Mouse (Mus musculus) limb, embryonic 10.5 days (tissue): ENCODE measurements around the gene Nxnl1. TPM values are rescaled to one million over a fixed set of nuclear protein-coding genes. Genes with fewer than 3 reads are reported as not detected.

Experiments used
- DNase-seq: peaks from one replicate; pipeline ENCODE4 v3.0.0-alpha.2; 2017; ENCODE audit warnings: low spot score
- H3K27ac ChIP-seq: fragments of 300-500 bp; sonication (generic); 2 replicates; pipeline ENCODE4 v1.5.1; 2016; ENCODE audit warnings: mild to moderate bottlenecking
- H3K27me3 ChIP-seq: fragments of 300-500 bp; sonication (generic); 2 replicates; pipeline ENCODE4 v1.6.1; 2016; ENCODE audit warnings: low read depth, mild to moderate bottlenecking; ENCODE audit not compliant: poor library complexity, severe bottlenecking
- H3K36me3 ChIP-seq: fragments of 300-500 bp; sonication (generic); 2 replicates; pipeline ENCODE4 v1.6.1; 2016; ENCODE audit warnings: mild to moderate bottlenecking, moderate library complexity
- H3K4me1 ChIP-seq: fragments of 300-500 bp; sonication (generic); 2 replicates; pipeline ENCODE4 v1.6.1; 2016
- H3K4me3 ChIP-seq: fragments of 300-500 bp; sonication (generic); 2 replicates; pipeline ENCODE4 v1.5.1; 2016; ENCODE audit warnings: mild to moderate bottlenecking, moderate library complexity
- H3K9me3 ChIP-seq: fragments of 300-500 bp; sonication (generic); replicated peaks from 2 replicates; pipeline ENCODE4 v1.6.1; 2016; ENCODE audit warnings: mild to moderate bottlenecking
- WGBS: fragments of 180-500 bp; shearing (Covaris S2); methylation state at CpG from one replicate; pipeline ENCODE4 v1.1.7; 2016; 5-methylcytosine and 5-hydroxymethylcytosine counted together
- polyA plus RNA-seq: library from polyadenylated mRNA; unstranded; fragments of >200 nt; fragmentation: Nextera tagmentation; extraction: Ambion mirVana; gene quantifications from 2 replicates; pipeline ENCODE4 v1.2.1, GENCODE M21; 2016

Nxnl1 gene
- polyA plus RNA-seq, 1 experiment from 2014 or later: not detected

GRCm38 (mm10) chr8:71575020-71575419 lies 8.6 kb upstream of the Nxnl1 start:
- no peak overlapping the region for H3K4me3 ChIP-seq
- DNase-seq: no peak
- no peaks in the 10 kb centered on the region for H3K9me3 ChIP-seq
- 75% methylated on average over 1 of the region's 1 CpGs for WGBS
- no peaks in the 10 kb centered on the region for H3K36me3 ChIP-seq
- peaks cover 14% of the 10 kb centered on the region for H3K4me1 ChIP-seq
- peaks cover 16% of the 10 kb centered on the region for H3K27me3 ChIP-seq
- H3K27ac ChIP-seq: no peak overlapping the region

GRCm38 (mm10) chr8:71574426-71574825 lies 8.0 kb upstream of the Nxnl1 start:
- Histone ChIP-seq H3K4me1 (peaks cover 16% of the 10 kb centered on the region), H3K4me3 (no peak overlapping the region), H3K36me3 (no peaks in the 10 kb centered on the region), H3K27me3 (peaks cover 13% of the 10 kb centered on the region), H3K27ac (no peak overlapping the region), H3K9me3 (no peaks in the 10 kb centered on the region)
- no peak for DNase-seq
- WGBS: 76% methylated on average over 7 of the region's 7 CpGs

GRCm38 (mm10) chr8:71572847-71573633 lies 6.6 kb upstream of the Nxnl1 start:
- DNase-seq: no peak

GRCm38 (mm10) chr8:71572077-71572476 lies 5.7 kb upstream of the Nxnl1 start:
- 90% methylated on average over 2 of the region's 2 CpGs for WGBS
- Histone ChIP-seq H3K9me3 (no peaks in the 10 kb centered on the region), H3K27ac (no peak overlapping the region), H3K36me3 (no peaks in the 10 kb centered on the region), H3K4me3 (no peak overlapping the region), H3K27me3 (peaks cover 33% of the 10 kb centered on the region), H3K4me1 (peaks cover 29% of the 10 kb centered on the region)
- DNase-seq: no peak

More at GRCm38 (mm10) chr8:71572847-71573633, 6.6 kb upstream of the Nxnl1 start:
- no peak overlapping the region for H3K27ac ChIP-seq
- peaks cover 23% of the 10 kb centered on the region for H3K27me3 ChIP-seq
- H3K9me3 ChIP-seq: no peaks in the 10 kb centered on the region
- 87% methylated on average over 9 of the region's 9 CpGs for WGBS
- H3K4me3 ChIP-seq: no peak overlapping the region
- peaks cover 29% of the 10 kb centered on the region for H3K4me1 ChIP-seq
- no peaks in the 10 kb centered on the region for H3K36me3 ChIP-seq

GRCm38 (mm10) chr8:71570291-71570954 lies 4.0 kb upstream of the Nxnl1 start:
- under 1% methylated on average over 41 of the region's 41 CpGs for WGBS

GRCm38 (mm10) chr8:71569366-71570290 lies 3.2 kb upstream of the Nxnl1 start:
- no peaks in the 10 kb centered on the region for H3K9me3 ChIP-seq
- WGBS: under 1% methylated on average over 51 of the region's 51 CpGs
- peak; percentile 84 for DNase-seq
- H3K27me3 ChIP-seq: peaks cover 54% of the 10 kb centered on the region
- peaks cover 29% of the 10 kb centered on the region for H3K4me1 ChIP-seq
- H3K36me3 ChIP-seq: no peaks in the 10 kb centered on the region
- peak overlapping the region; percentile 56 for H3K4me3 ChIP-seq
- H3K27ac ChIP-seq: peak overlapping the region; percentile 61

More at GRCm38 (mm10) chr8:71570291-71570954, 4.0 kb upstream of the Nxnl1 start:
- no peaks in the 10 kb centered on the region for H3K36me3 ChIP-seq
- H3K4me1 ChIP-seq: peaks cover 29% of the 10 kb centered on the region
- H3K27ac ChIP-seq: peak overlapping the region; percentile 61
- peak; percentile 90 for DNase-seq
- peak overlapping the region; percentile 56 for H3K4me3 ChIP-seq
- peaks cover 49% of the 10 kb centered on the region for H3K27me3 ChIP-seq
- no peaks in the 10 kb centered on the region for H3K9me3 ChIP-seq

- H3K27ac ChIP-seq: peak overlapping the region; percentile 61
- peak overlapping the region; percentile 56 for H3K4me3 ChIP-seq
- DNase-seq: no peak
- 14% methylated on average over 6 of the region's 6 CpGs for WGBS
- H3K9me3 ChIP-seq: peaks cover 4% of the 10 kb centered on the region
- H3K27me3 ChIP-seq: peaks cover 61% of the 10 kb centered on the region
- H3K4me1 ChIP-seq: peaks cover 29% of the 10 kb centered on the region
- no peaks in the 10 kb centered on the region for H3K36me3 ChIP-seq
Measured at GRCm38 (mm10) chr8:71568941-71569340, 2.5 kb upstream of the Nxnl1 start.

GRCm38 (mm10) chr8:71568387-71568937 lies 2.1 kb upstream of the Nxnl1 start, which contains the start of gene Slc27a1:
Slc27a1 (plus strand) TSS chr8:71568882.
- no peak for DNase-seq
- Histone ChIP-seq H3K4me3 (peak within 1 kb of the TSS; percentile 56), H3K36me3 (no peaks in the 10 kb centered on the region), H3K4me1 (peaks cover 29% of the 10 kb centered on the region), H3K9me3 (peaks cover 4% of the 10 kb centered on the region), H3K27ac (peak within 1 kb of the TSS; percentile 61), H3K27me3 (peaks cover 66% of the 10 kb centered on the region)
- 9% methylated on average over 13 of the region's 13 CpGs for WGBS

- WGBS: 72% methylated on average over 7 of the region's 7 CpGs
- Histone ChIP-seq H3K36me3 (no peaks in the 10 kb centered on the region), H3K27me3 (peaks cover 75% of the 10 kb centered on the region), H3K4me1 (peaks cover 34% of the 10 kb centered on the region), H3K9me3 (peaks cover 4% of the 10 kb centered on the region), H3K4me3 (no peak overlapping the region), H3K27ac (no peak overlapping the region)
- no peak for DNase-seq
Measured at GRCm38 (mm10) chr8:71567587-71567986, 1.2 kb upstream of the Nxnl1 start.

- H3K4me3 ChIP-seq: no peak overlapping the region
- peaks cover 19% of the 10 kb centered on the region for H3K4me1 ChIP-seq
- H3K36me3 ChIP-seq: no peaks in the 10 kb centered on the region
- no peak overlapping the region for H3K27ac ChIP-seq
- 92% methylated on average over 4 of the region's 4 CpGs for WGBS
- H3K9me3 ChIP-seq: peaks cover 4% of the 10 kb centered on the region
- no peak for DNase-seq
- H3K27me3 ChIP-seq: peaks cover 97% of the 10 kb centered on the region
Measured at GRCm38 (mm10) chr8:71563992-71564391, 2.4 kb downstream of the Nxnl1 start.

- Histone ChIP-seq H3K27ac (no peak overlapping the region), H3K27me3 (peaks cover 97% of the 10 kb centered on the region), H3K4me3 (peak overlapping the region; percentile 31), H3K9me3 (peaks cover 4% of the 10 kb centered on the region), H3K4me1 (peaks cover 21% of the 10 kb centered on the region), H3K36me3 (no peaks in the 10 kb centered on the region)
- DNase-seq: peak; percentile 81
- WGBS: 2% methylated on average over 33 of the region's 33 CpGs
Measured at GRCm38 (mm10) chr8:71562751-71563150, 3.6 kb downstream of the Nxnl1 start.

GRCm38 (mm10) chr8:71561401-71561800 lies 5.0 kb downstream of the Nxnl1 start:
- 3% methylated on average over 15 of the region's 15 CpGs for WGBS
- H3K27ac ChIP-seq: no peak overlapping the region
- peaks cover 97% of the 10 kb centered on the region for H3K27me3 ChIP-seq
- peak; percentile 82 for DNase-seq
- H3K4me1 ChIP-seq: peaks cover 21% of the 10 kb centered on the region
- H3K4me3 ChIP-seq: no peak overlapping the region; the same call in 1 of the 2 replicates
- peaks cover 4% of the 10 kb centered on the region for H3K9me3 ChIP-seq
- H3K36me3 ChIP-seq: no peaks in the 10 kb centered on the region
